Mouse (Mus musculus) lung, embryonic 15.5 days (tissue): ENCODE data around the gene Sh3bp1. TPM values are rescaled to one million over a fixed set of nuclear protein-coding genes. Genes with fewer than 3 reads are reported as not detected.

Experiments used
- ATAC-seq: fragments of 200-750 bp; cut with Nextera tagmentation; 2 replicates; pipeline ENCODE4 v1.8.0; 2017; ENCODE audit warnings: moderate number of reproducible peaks, borderline replicate concordance; ENCODE audit not compliant: low FRiP score, low TSS enrichment; ENCODE audit errors: extremely low read depth
- H3K27ac ChIP-seq: fragments of 300-500 bp; sonication (generic); 2 replicates; pipeline ENCODE4 v1.5.1; 2015; ENCODE audit warnings: moderate library complexity, mild to moderate bottlenecking, inconsistent platforms
- H3K27me3 ChIP-seq: fragments of 300-500 bp; sonication (generic); 2 replicates; pipeline ENCODE4 v1.6.1; 2015; ENCODE audit warnings: inconsistent platforms
- H3K36me3 ChIP-seq: fragments of 300-500 bp; sonication (generic); 2 replicates; pipeline ENCODE4 v1.6.1; 2015; ENCODE audit warnings: inconsistent platforms
- H3K4me1 ChIP-seq: fragments of 300-500 bp; sonication (generic); 2 replicates; pipeline ENCODE4 v1.6.1; 2015; ENCODE audit warnings: inconsistent platforms
- H3K4me2 ChIP-seq: fragments of 300-500 bp; sonication (generic); 2 replicates; pipeline ENCODE4 v1.6.1; 2015; ENCODE audit warnings: inconsistent platforms, mild to moderate bottlenecking, moderate library complexity
- H3K4me3 ChIP-seq: fragments of 300-500 bp; sonication (generic); 2 replicates; pipeline ENCODE4 v1.5.1; 2015; ENCODE audit warnings: mild to moderate bottlenecking, inconsistent platforms
- H3K9ac ChIP-seq: fragments of 300-500 bp; sonication (generic); 2 replicates; pipeline ENCODE4 v1.6.1; 2015; ENCODE audit warnings: inconsistent platforms
- H3K9me3 ChIP-seq: fragments of 300-500 bp; sonication (generic); 2 replicates; pipeline ENCODE4 v1.6.1; 2016; ENCODE audit warnings: inconsistent platforms
- WGBS: fragments of 180-500 bp; shearing (Covaris S2); methylation state at CpG from one replicate; pipeline ENCODE4 v1.1.7; 2015; 5-methylcytosine and 5-hydroxymethylcytosine counted together
- polyA plus RNA-seq: library from polyadenylated mRNA; unstranded; fragments of >200 nt; fragmentation: Nextera tagmentation; extraction: Ambion mirVana; gene quantifications from 2 replicates; pipeline ENCODE4 v1.2.1, GENCODE M21; 2015

Gene Sh3bp1
- 31.9 and 35.5 TPM in 2 replicates for polyA plus RNA-seq

- Histone ChIP-seq H3K36me3 (peaks cover 24% of the 10 kb centered on the region), H3K27me3 (no peaks in the 10 kb centered on the region), H3K9ac (peak within 1 kb of the TSS; percentile 87), H3K9me3 (no peaks in the 10 kb centered on the region), H3K4me1 (peaks cover 51% of the 10 kb centered on the region), H3K4me3 (peak within 1 kb of the TSS; percentile 86), H3K4me2 (peak within 1 kb of the TSS; percentile 90), H3K27ac (peak within 1 kb of the TSS; percentile 74)
- WGBS, result under 1% methylated on average over 47 of the region's 47 CpGs
- ATAC-seq, result peak; percentile 69
Observed at GRCm38 (mm10) chr15:78899740-78900584, at the start of gene Sh3bp1. TSS of gene Sh3bp1 (plus strand) at chr15:78899768.

GRCm38 (mm10) chr15:78850059-78850824 lies 49.3 kb upstream of the Sh3bp1 start:
- Histone ChIP-seq H3K27ac (peak overlapping the region; percentile 83), H3K4me2 (no peak overlapping the region), H3K27me3 (no peaks in the 10 kb centered on the region), H3K4me3 (no peak overlapping the region), H3K36me3 (peaks cover 36% of the 10 kb centered on the region), H3K4me1 (peaks cover 67% of the 10 kb centered on the region), H3K9me3 (no peaks in the 10 kb centered on the region), H3K9ac (no peak overlapping the region)
- ATAC-seq, result peak; percentile 40
- WGBS, result 40% methylated on average over 15 of the region's 15 CpGs

- H3K4me3 ChIP-seq, result no peak overlapping the region
- no peak overlapping the region for H3K9ac ChIP-seq
- H3K9me3 ChIP-seq, result no peaks in the 10 kb centered on the region
- H3K27me3 ChIP-seq, result no peaks in the 10 kb centered on the region
- H3K27ac ChIP-seq, result peak overlapping the region; percentile 83
- no peak overlapping the region for H3K4me2 ChIP-seq
- ATAC-seq, result no peak
- peaks cover 35% of the 10 kb centered on the region for H3K36me3 ChIP-seq
- 40% methylated on average over 6 of the region's 6 CpGs for WGBS
- H3K4me1 ChIP-seq, result peaks cover 60% of the 10 kb centered on the region
Observed at GRCm38 (mm10) chr15:78850944-78851343, 48.6 kb upstream of the Sh3bp1 start.

GRCm38 (mm10) chr15:78851505-78852153 lies 47.9 kb upstream of the Sh3bp1 start:
- H3K36me3 ChIP-seq, result peaks cover 29% of the 10 kb centered on the region
- peak overlapping the region; percentile 83 for H3K27ac ChIP-seq
- H3K9me3 ChIP-seq, result no peaks in the 10 kb centered on the region
- no peak overlapping the region; the same call in 1 of the 2 replicates for H3K4me2 ChIP-seq
- H3K9ac ChIP-seq, result no peak overlapping the region
- WGBS, result 8% methylated on average over 13 of the region's 13 CpGs
- ATAC-seq, result peak; percentile 65
- H3K4me3 ChIP-seq, result no peak overlapping the region
- peaks cover 53% of the 10 kb centered on the region for H3K4me1 ChIP-seq
- H3K27me3 ChIP-seq, result no peaks in the 10 kb centered on the region

- no peak for ATAC-seq
- no peak within 1 kb of the TSS for H3K9ac ChIP-seq
- no peak within 1 kb of the TSS for H3K4me3 ChIP-seq
- H3K4me1 ChIP-seq, result peaks cover 31% of the 10 kb centered on the region
- H3K9me3 ChIP-seq, result no peaks in the 10 kb centered on the region
- no peak within 1 kb of the TSS for H3K27ac ChIP-seq
- WGBS, result 61% methylated on average over 8 of the region's 8 CpGs
- no peak within 1 kb of the TSS for H3K4me2 ChIP-seq
- no peaks in the 10 kb centered on the region for H3K36me3 ChIP-seq
- H3K27me3 ChIP-seq, result no peaks in the 10 kb centered on the region
Observed at GRCm38 (mm10) chr15:78855303-78855965, 44.1 kb upstream of the Sh3bp1 start, which contains the start of gene Lgals2. TSS of gene Lgals2 (minus strand) at chr15:78855529.

- H3K9me3 ChIP-seq, result no peaks in the 10 kb centered on the region
- H3K4me3 ChIP-seq, result no peak overlapping the region
- peaks cover 16% of the 10 kb centered on the region for H3K4me1 ChIP-seq
- no peaks in the 10 kb centered on the region for H3K36me3 ChIP-seq
- WGBS, result 65% methylated on average over 7 of the region's 7 CpGs
- ATAC-seq, result no peak
- no peak overlapping the region for H3K4me2 ChIP-seq
- H3K27ac ChIP-seq, result no peak overlapping the region
- H3K27me3 ChIP-seq, result no peaks in the 10 kb centered on the region
- H3K9ac ChIP-seq, result no peak overlapping the region
Observed at GRCm38 (mm10) chr15:78857009-78857408, 42.6 kb upstream of the Sh3bp1 start.

GRCm38 (mm10) chr15:78859311-78859710 lies 40.3 kb upstream of the Sh3bp1 start:
- no peak overlapping the region for H3K27ac ChIP-seq
- no peak overlapping the region for H3K9ac ChIP-seq
- ATAC-seq, result no peak
- H3K4me2 ChIP-seq, result no peak overlapping the region
- H3K4me1 ChIP-seq, result peaks cover 27% of the 10 kb centered on the region
- H3K27me3 ChIP-seq, result no peaks in the 10 kb centered on the region
- H3K4me3 ChIP-seq, result no peak overlapping the region
- no peaks in the 10 kb centered on the region for H3K9me3 ChIP-seq
- no peaks in the 10 kb centered on the region for H3K36me3 ChIP-seq
- 63% methylated on average over 4 of the region's 4 CpGs for WGBS

- no peak overlapping the region for H3K27ac ChIP-seq
- peaks cover 27% of the 10 kb centered on the region for H3K4me1 ChIP-seq
- H3K27me3 ChIP-seq, result no peaks in the 10 kb centered on the region
- H3K4me2 ChIP-seq, result no peak overlapping the region
- 46% methylated on average over 6 of the region's 6 CpGs for whole genome bisulfite sequencing
- no peaks in the 10 kb centered on the region for H3K9me3 ChIP-seq
- H3K36me3 ChIP-seq, result no peaks in the 10 kb centered on the region
- H3K9ac ChIP-seq, result no peak overlapping the region
- ATAC-seq, result no peak
- no peak overlapping the region for H3K4me3 ChIP-seq
Observed at GRCm38 (mm10) chr15:78859714-78860113, 39.9 kb upstream of the Sh3bp1 start.

- Histone ChIP-seq H3K9ac (no peak overlapping the region), H3K36me3 (no peaks in the 10 kb centered on the region), H3K9me3 (no peaks in the 10 kb centered on the region), H3K4me1 (peaks cover 26% of the 10 kb centered on the region), H3K4me2 (no peak overlapping the region), H3K27me3 (no peaks in the 10 kb centered on the region), H3K4me3 (no peak overlapping the region), H3K27ac (no peak overlapping the region)
- ATAC-seq, result no peak
- WGBS, result 72% methylated on average over 5 of the region's 5 CpGs
Observed at GRCm38 (mm10) chr15:78862280-78862679, 37.3 kb upstream of the Sh3bp1 start.

- H3K27me3 ChIP-seq, result no peaks in the 10 kb centered on the region
- H3K9me3 ChIP-seq, result no peaks in the 10 kb centered on the region
- peak overlapping the region; percentile 64 for H3K27ac ChIP-seq
- H3K4me2 ChIP-seq, result no peak overlapping the region
- peaks cover 28% of the 10 kb centered on the region for H3K4me1 ChIP-seq
- H3K9ac ChIP-seq, result no peak overlapping the region
- no peak overlapping the region for H3K4me3 ChIP-seq
- 48% methylated on average over 2 of the region's 2 CpGs for WGBS
- H3K36me3 ChIP-seq, result no peaks in the 10 kb centered on the region
- no peak for ATAC-seq
Observed at GRCm38 (mm10) chr15:78863154-78863553, 36.4 kb upstream of the Sh3bp1 start.

GRCm38 (mm10) chr15:78863852-78864253 lies 35.7 kb upstream of the Sh3bp1 start:
- no peak overlapping the region for H3K4me3 ChIP-seq
- no peak overlapping the region for H3K9ac ChIP-seq
- H3K27me3 ChIP-seq, result no peaks in the 10 kb centered on the region
- peak overlapping the region; percentile 64 for H3K27ac ChIP-seq
- no peak overlapping the region; the same call in 1 of the 2 replicates for H3K4me2 ChIP-seq
- peak; percentile 33; the same call in 1 of the 2 replicates for ATAC-seq
- no peaks in the 10 kb centered on the region for H3K36me3 ChIP-seq
- peaks cover 35% of the 10 kb centered on the region for H3K4me1 ChIP-seq
- 43% methylated on average over 13 of the region's 13 CpGs for WGBS
- H3K9me3 ChIP-seq, result no peaks in the 10 kb centered on the region
